8 mouse cellular contexts compared by ENCODE assay signal in the genomic region with DNA sequence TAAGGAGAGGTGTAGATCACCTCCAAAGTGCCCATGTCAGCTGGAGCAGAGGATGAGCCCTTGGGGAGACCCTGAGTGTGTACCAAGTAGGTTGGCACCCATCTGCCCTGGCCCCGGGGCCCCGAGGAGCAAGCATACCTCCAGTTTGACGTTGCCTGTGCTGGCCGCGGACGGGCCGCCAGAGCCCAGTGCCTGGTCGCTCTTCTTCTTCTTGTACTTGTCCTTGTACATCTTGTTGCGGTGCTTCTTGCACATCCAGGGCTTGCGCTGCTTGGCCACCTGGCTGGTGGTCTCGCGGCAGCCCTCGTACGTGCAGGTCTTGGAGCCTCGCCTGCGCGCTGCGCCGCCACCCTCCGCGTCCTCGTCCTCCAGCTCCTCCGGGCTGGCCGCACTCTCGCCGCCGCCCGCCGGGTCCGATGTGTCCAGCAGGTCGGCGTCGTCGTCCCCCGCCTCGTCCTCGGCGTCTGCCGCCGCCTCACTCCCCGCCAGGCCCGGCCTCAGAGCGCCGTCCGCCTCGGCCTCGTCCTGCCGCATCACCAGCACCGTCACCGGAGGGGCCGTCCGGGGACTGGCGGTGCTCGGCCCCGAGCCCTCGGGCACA. TPM values are rescaled to one million over a fixed set of nuclear protein-coding genes. Genes with fewer than 3 reads are reported as not detected.
DNase-seq lines count a peak whose midpoint lies in the region; ATAC-seq and TF ChIP-seq lines count a peak whose summit lies in the region.

No protein-coding gene starts in this region.

- ATAC-seq in erythroblast, adult 5-6 weeks (replicated peaks; ENCODE audit: low FRiP score, poor library complexity, severe bottlenecking): peak; percentile 37
- peak; percentile 12 for ATAC-seq in hindbrain, embryonic 15.5 days (ENCODE audit: low FRiP score, low read depth)
- peak; percentile 61 for ATAC-seq in liver, embryonic 16.5 days (ENCODE audit: low read depth)
- peak; percentile 76 for ATAC-seq in stomach, embryonic 14.5 days (ENCODE audit: insufficient number of reproducible peaks, insufficient read depth, low FRiP score, low read depth)

- H3K9ac ChIP-seq in hindbrain, embryonic 15.5 days: peak overlapping the region; percentile 97
- H3K9ac ChIP-seq in liver, embryonic 16.5 days (ENCODE audit: low read depth, low read length): peak overlapping the region; percentile 97
- peak overlapping the region; percentile 89 for H3K9ac ChIP-seq in stomach, embryonic 14.5 days (replicated peaks; ENCODE audit: low read depth, low read length)

- TF ChIP-seq CTCF in lung, adult 2 months (IDR thresholded peaks at IDR 0.05; ENCODE audit: insufficient read depth, low read length): no peak

- DNase-seq in adrenal gland, adult 8-10 months: peak; percentile 38
- DNase-seq in adrenal gland, postnatal 10 days: no peak
- no peak for DNase-seq in lung, adult 2 months
- no peak for DNase-seq in lung, postnatal 4 days

- peak overlapping the region; percentile 93 for H3K4me3 ChIP-seq in lung, adult 2 months (replicated peaks; ENCODE audit: extremely low read depth, low read depth, low read length)
- H3K4me3 ChIP-seq in hindbrain, embryonic 15.5 days: peak overlapping the region; percentile 91
- peak overlapping the region; percentile 92 for H3K4me3 ChIP-seq in liver, embryonic 16.5 days (ENCODE audit: low read depth, low read length)
- H3K4me3 ChIP-seq in stomach, embryonic 14.5 days (ENCODE audit: low read depth, low read length): peak overlapping the region; percentile 86

- under 1% methylated on average over 46 of the region's 56 CpGs for WGBS in lung, adult 2 months
- under 1% methylated on average over 54 of the region's 56 CpGs for WGBS in hindbrain, embryonic 15.5 days
- WGBS in liver, embryonic 16.5 days (ENCODE audit: insufficient replicate concordance): under 1% methylated on average over 54 of the region's 56 CpGs
- WGBS in stomach, embryonic 14.5 days: under 1% methylated on average over 56 of the region's 56 CpGs

- H3K4me2 ChIP-seq in hindbrain, embryonic 15.5 days: peak overlapping the region; percentile 70
- H3K4me2 ChIP-seq in liver, embryonic 16.5 days (ENCODE audit: low read depth, low read length): peak overlapping the region; percentile 98
- peak overlapping the region; percentile 89 for H3K4me2 ChIP-seq in stomach, embryonic 14.5 days (replicated peaks; ENCODE audit: low read depth, low read length)

- H3K9me3 ChIP-seq in hindbrain, embryonic 15.5 days: no peaks in the 10 kb centered on the region
- no peaks in the 10 kb centered on the region for H3K9me3 ChIP-seq in liver, embryonic 16.5 days (replicated peaks; ENCODE audit: control insufficient read depth, low read length)
- H3K9me3 ChIP-seq in stomach, embryonic 14.5 days (ENCODE audit: control insufficient read depth, low read depth, low read length): no peaks in the 10 kb centered on the region

- peak overlapping the region; percentile 95 for H3K27ac ChIP-seq in hindbrain, embryonic 15.5 days (replicated peaks)
- H3K27ac ChIP-seq in liver, embryonic 16.5 days (ENCODE audit: low read length): peak overlapping the region; percentile 88
- H3K27ac ChIP-seq in stomach, embryonic 14.5 days (ENCODE audit: low read length): peak overlapping the region; percentile 91

- peaks cover 13% of the 10 kb centered on the region for H3K4me1 ChIP-seq in lung, adult 2 months (ENCODE audit: control insufficient read depth, insufficient read depth, low read length)
- peaks cover 23% of the 10 kb centered on the region for H3K4me1 ChIP-seq in hindbrain, embryonic 15.5 days (replicated peaks)
- peaks cover 7% of the 10 kb centered on the region; the same call in 1 of the 2 replicates for H3K4me1 ChIP-seq in liver, embryonic 16.5 days (ENCODE audit: control insufficient read depth, low read depth, low read length)
- H3K4me1 ChIP-seq in stomach, embryonic 14.5 days (ENCODE audit: control insufficient read depth, insufficient read depth, low read length): peaks cover 9% of the 10 kb centered on the region; the same call in 1 of the 2 replicates

- peaks cover 15% of the 10 kb centered on the region for H3K36me3 ChIP-seq in hindbrain, embryonic 15.5 days
- peaks cover 6% of the 10 kb centered on the region; the same call in 1 of the 2 replicates for H3K36me3 ChIP-seq in liver, embryonic 16.5 days (ENCODE audit: control insufficient read depth, insufficient read depth)
- peaks cover 11% of the 10 kb centered on the region; the same call in 1 of the 2 replicates for H3K36me3 ChIP-seq in stomach, embryonic 14.5 days (ENCODE audit: control insufficient read depth, insufficient read depth, low read length)

- H3K27me3 ChIP-seq in hindbrain, embryonic 15.5 days: no peaks in the 10 kb centered on the region
- no peaks in the 10 kb centered on the region for H3K27me3 ChIP-seq in liver, embryonic 16.5 days (ENCODE audit: control insufficient read depth, insufficient read depth, low read depth, low read length)
- H3K27me3 ChIP-seq in stomach, embryonic 14.5 days (ENCODE audit: control insufficient read depth, insufficient read depth, low read length): no peaks in the 10 kb centered on the region

- no peak for TF ChIP-seq POLR2A in lung, adult 2 months (IDR thresholded peaks at IDR 0.05; ENCODE audit: borderline replicate concordance, extremely low read depth, low read depth, low read length)

RNA-seq across cellular contexts. Expression of a gene that starts 0.4 kb away (rescaled TPM):
- 10 to 100 TPM; 25.4 to 38.6 (median 31.6) TPM for total RNA-seq in adrenal gland, adult 8-10 months (2022)
- total RNA-seq in adrenal gland, postnatal 10 days (2021): 10 to 100 TPM; 25.7 to 28.6 TPM
- polyA plus RNA-seq in lung, adult 2 months (2012; rRNA removed): 13.2 and 22.6 TPM in 2 replicates
- total RNA-seq in erythroblast, adult 5-6 weeks (2015; ENCODE audit: low replicate concordance): 6.1 and 8.4 TPM in 2 replicates
- total RNA-seq in erythroblast, adult 5-6 weeks (2017; ENCODE audit: low replicate concordance): 7.1 and 19.2 TPM in 2 replicates
- polyA plus RNA-seq in hindbrain, embryonic 15.5 days (2015; fragmentation: Nextera tagmentation; extraction: Ambion mirVana): 44.0 and 45.1 TPM in 2 replicates
- polyA plus RNA-seq in liver, embryonic 16.5 days (2015; fragmentation: Nextera tagmentation; extraction: Ambion mirVana): 12.4 and 12.8 TPM in 2 replicates
- 33.4 and 39.9 TPM in 2 replicates for polyA plus RNA-seq in stomach, embryonic 14.5 days (2014; fragmentation: Nextera tagmentation; extraction: Ambion mirVana)

RNA-seq across cellular contexts. Expression of a gene that starts 51.8 kb away (rescaled TPM):
- 10 to 100 TPM; 26.9 to 55.8 (median 28.7) TPM for total RNA-seq in adrenal gland, adult 8-10 months (2022)
- 10 to 100 TPM in 1 of 2 experiments, 1 to 10 TPM in 1; 7.1 to 10.2 TPM for total RNA-seq in adrenal gland, postnatal 10 days (2021)
- 4.0 and 5.6 TPM in 2 replicates for polyA plus RNA-seq in lung, adult 2 months (2012; rRNA removed)
- not detected in 2 replicates for total RNA-seq in erythroblast, adult 5-6 weeks (2015; ENCODE audit: low replicate concordance)
- not detected in 2 replicates for total RNA-seq in erythroblast, adult 5-6 weeks (2017; ENCODE audit: low replicate concordance)
- 0.85 and 0.91 TPM in 2 replicates for polyA plus RNA-seq in hindbrain, embryonic 15.5 days (2015; fragmentation: Nextera tagmentation; extraction: Ambion mirVana)
- polyA plus RNA-seq in liver, embryonic 16.5 days (2015; fragmentation: Nextera tagmentation; extraction: Ambion mirVana): 0.04 and 0.05 TPM in 2 replicates
- 3.0 and 3.2 TPM in 2 replicates for polyA plus RNA-seq in stomach, embryonic 14.5 days (2014; fragmentation: Nextera tagmentation; extraction: Ambion mirVana)

Comparison
In these comparisons a context has a peak if more than half of its experiments do, and no peak if none do; other contexts are left out.
1. ATAC-seq: peak in every context shown above with its lines; median percentile 76 in stomach, embryonic 14.5 days; 61 in liver, embryonic 16.5 days; 37 in erythroblast, adult 5-6 weeks; 12 in hindbrain, embryonic 15.5 days.